Mouse (Mus musculus): Measurements from ENCODE around the gene Pdgfd. TPM values are rescaled to one million over a fixed set of nuclear protein-coding genes. Genes with fewer than 3 reads are reported as not detected.

The Pdgfd gene
- total and polyA plus RNA-seq, 3 experiments = not detected

GRCm38 (mm10) chr9:6353257-6353960 lies 185.0 kb downstream of the Pdgfd start:
- in situ Hi-C loops (cut with MboI; ENCODE audit: low pct_ligation_motif_present, low pct_unique_long_range_greater_than_20kb, low sequenced_read_pairs) (no loop called here), dilution Hi-C loops (cut with MboI; ENCODE audit: extremely low pct_ligation_motif_present, extremely low pct_unique_long_range_greater_than_20kb, low sequenced_read_pairs) (no loop called here)
- Histone ChIP-seq H3K27ac (ENCODE audit: insufficient read depth, low read depth) (no peak overlapping the region), H3K36me3 (replicated peaks in 1 of 2; ENCODE audit: control insufficient read depth in 1 of 2, insufficient read depth in 1 of 2, low read length in 1 of 2) (no peaks in the 10 kb centered on the region), H3K27me3 (replicated peaks) (no peaks in the 10 kb centered on the region), H3K9me3 (replicated peaks; ENCODE audit: low read length) (no peaks in the 10 kb centered on the region), H3K9ac (ENCODE audit: insufficient read depth, low read depth) (no peak overlapping the region), H3K4me1 (ENCODE audit: control insufficient read depth in 1 of 2, insufficient read depth in 2 of 2) (no peaks in the 10 kb centered on the region), H3K79me2 (replicated peaks; ENCODE audit: control insufficient read depth, extremely low read depth, insufficient read depth, poor library complexity, severe bottlenecking) (no peaks in the 10 kb centered on the region), H3K4me2 (ENCODE audit: insufficient read depth, low read depth, poor library complexity, severe bottlenecking) (no peak overlapping the region), H3K4me3 (replicated peaks in 1 of 3; ENCODE audit: low read depth in 2 of 3, low read length in 2 of 3, poor library complexity in 1 of 3) (no peak overlapping the region)
- DNase-seq (ENCODE audit: extremely low read depth) = no peak
- no peak for TF ChIP-seq UBTF (IDR thresholded peaks at IDR 0.05; ENCODE audit: low read depth, low read length)
- TF ChIP-seq MAX (IDR thresholded peaks at IDR 0.05; ENCODE audit: low read length) = no peak
- TF ChIP-seq GABPA (IDR thresholded peaks at IDR 0.05; ENCODE audit: insufficient replicate concordance, low read depth, low read length) = no peak
- no peak for TF ChIP-seq SIN3A (IDR thresholded peaks at IDR 0.05; ENCODE audit: low read length)
- TF ChIP-seq TCF12 (IDR thresholded peaks at IDR 0.05; ENCODE audit: low read depth, low read length) = no peak
- TF ChIP-seq MEF2A (IDR thresholded peaks at IDR 0.05; ENCODE audit: borderline replicate concordance, low read depth, low read length) = no peak
- no peak for TF ChIP-seq POLR2A (IDR thresholded peaks at IDR 0.05; ENCODE audit: low read depth, low read length)

GRCm38 (mm10) chr9:6360795-6361194 lies 192.4 kb downstream of the Pdgfd start:
- H3K27ac ChIP-seq (ENCODE audit: insufficient read depth, low read depth) = no peak overlapping the region
- H3K9ac ChIP-seq (ENCODE audit: insufficient read depth, low read depth) = no peak overlapping the region
- in situ Hi-C loops (cut with MboI; ENCODE audit: low pct_ligation_motif_present, low pct_unique_long_range_greater_than_20kb, low sequenced_read_pairs) = no loop called here
- TF ChIP-seq BHLHE40 (IDR thresholded peaks at IDR 0.05; ENCODE audit: low read depth, low read length) (no peak), EP300 (IDR thresholded peaks at IDR 0.05; ENCODE audit: low read length) (no peak), MYC (IDR thresholded peaks at IDR 0.05; ENCODE audit: low read depth, low read length) (no peak), TBP (conservative IDR thresholded peaks at IDR 0.05; ENCODE audit: low read depth, low read length) (no peak), PAX5 (IDR thresholded peaks at IDR 0.05; ENCODE audit: low read length) (no peak), IRF4 (IDR thresholded peaks at IDR 0.05; ENCODE audit: low read depth, low read length) (no peak), TCF12 (IDR thresholded peaks at IDR 0.05; ENCODE audit: low read depth, low read length) (no peak), GABPA (IDR thresholded peaks at IDR 0.05; ENCODE audit: insufficient replicate concordance, low read depth, low read length) (no peak), POLR2A (IDR thresholded peaks at IDR 0.05; ENCODE audit: low read depth, low read length) (no peak), ETS1 (conservative IDR thresholded peaks at IDR 0.05; ENCODE audit: low read depth, low read length) (no peak), MXI1 (IDR thresholded peaks at IDR 0.05; ENCODE audit: low read depth, low read length) (no peak), NRF1 (IDR thresholded peaks at IDR 0.05; ENCODE audit: low read depth, low read length) (no peak), CTCF (conservative IDR thresholded peaks at IDR 0.05 in 1 of 2, IDR thresholded peaks at IDR 0.05 in 1 of 2; ENCODE audit: low read depth in 2 of 2, low read length in 2 of 2) (no peak), KAT2A (IDR thresholded peaks at IDR 0.05; ENCODE audit: insufficient replicate concordance, low read length) (no peak), ZMIZ1 (IDR thresholded peaks at IDR 0.05; ENCODE audit: low read depth, low read length) (no peak), RAD21 (IDR thresholded peaks at IDR 0.05; ENCODE audit: low read depth, low read length) (no peak), ELF1 (IDR thresholded peaks at IDR 0.05; ENCODE audit: low read depth, low read length) (no peak), CHD2 (IDR thresholded peaks at IDR 0.05; ENCODE audit: low read length) (no peak)
- H3K79me2 ChIP-seq (replicated peaks; ENCODE audit: control insufficient read depth, extremely low read depth, insufficient read depth, poor library complexity, severe bottlenecking) = no peaks in the 10 kb centered on the region
- no peaks in the 10 kb centered on the region for H3K36me3 ChIP-seq (replicated peaks in 1 of 2; ENCODE audit: control insufficient read depth in 1 of 2, insufficient read depth in 1 of 2, low read length in 1 of 2)
- no peaks in the 10 kb centered on the region for H3K4me1 ChIP-seq (ENCODE audit: control insufficient read depth in 1 of 2, insufficient read depth in 2 of 2)
- dilution Hi-C loops (cut with MboI; ENCODE audit: extremely low pct_ligation_motif_present, extremely low pct_unique_long_range_greater_than_20kb, low sequenced_read_pairs) = no loop called here
- DNase-seq (ENCODE audit: extremely low read depth) = no peak
- H3K9me3 ChIP-seq (replicated peaks; ENCODE audit: low read length) = no peaks in the 10 kb centered on the region
- H3K27me3 ChIP-seq (replicated peaks) = no peaks in the 10 kb centered on the region
- H3K4me3 ChIP-seq (replicated peaks in 1 of 3; ENCODE audit: low read depth in 2 of 3, low read length in 2 of 3, poor library complexity in 1 of 3) = no peak overlapping the region
- H3K4me2 ChIP-seq (ENCODE audit: insufficient read depth, low read depth, poor library complexity, severe bottlenecking) = no peak overlapping the region
